Mouse (Mus musculus): ENCODE results near the gene Ccdc91. TPM values are rescaled to one million over a fixed set of nuclear protein-coding genes. Genes with fewer than 3 reads are reported as not detected.

Ccdc91 gene
- total RNA-seq, 2 experiments from 2014 or later, result 37.6 to 38.8 TPM

GRCm38 (mm10) chr6:147575183-147575784 lies 99.7 kb downstream of the Ccdc91 start:
- no peak for TF ChIP-seq CTCF (IDR thresholded peaks at IDR 0.05)
- intact Hi-C loops (cut with DNase I), result no loop called here
- H3K4me3 ChIP-seq, result no peak overlapping the region

GRCm38 (mm10) chr6:147587675-147588074 lies 112.0 kb downstream of the Ccdc91 start:
- no peak overlapping the region for H3K4me3 ChIP-seq
- DNase-seq (ENCODE audit: extremely low spot score in 1 of 2, low spot score in 2 of 2), result no peak
- no peak overlapping the region for H3K27ac ChIP-seq
- intact Hi-C loops (cut with DNase I), result no loop called here
- TF ChIP-seq CTCF (IDR thresholded peaks at IDR 0.05), result no peak

More at GRCm38 (mm10) chr6:147575183-147575784, 99.7 kb downstream of the Ccdc91 start:
- no peak overlapping the region for H3K27ac ChIP-seq
- DNase-seq (ENCODE audit: extremely low spot score in 1 of 2, low spot score in 2 of 2), result no peak

DNA sequence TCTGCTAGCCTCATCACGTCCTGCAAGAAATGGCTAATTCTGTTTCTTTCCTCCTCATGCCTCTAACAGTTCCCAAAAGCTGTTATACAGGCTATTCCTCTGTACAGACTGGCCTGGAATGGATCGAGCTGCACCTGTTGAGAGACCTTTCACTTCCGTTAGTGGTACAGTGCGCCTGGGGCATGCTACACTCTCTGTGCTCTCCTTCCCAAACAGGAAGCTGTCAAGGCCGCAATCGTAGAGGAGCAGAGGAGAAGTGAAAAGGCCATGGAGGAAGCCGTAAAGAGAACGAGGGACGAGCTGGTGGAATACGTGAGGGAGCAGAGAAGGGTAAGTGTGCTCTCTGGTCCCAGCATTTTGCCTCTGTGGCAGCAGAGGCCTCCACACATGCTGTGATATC lies 131.0 kb downstream of the Ccdc91 start:
- TF ChIP-seq CTCF (IDR thresholded peaks at IDR 0.05), result no peak
- H3K27ac ChIP-seq, result no peak overlapping the region
- no peak for DNase-seq (ENCODE audit: extremely low spot score in 1 of 2, low spot score in 2 of 2)
- intact Hi-C loops (cut with DNase I), result no loop called here
- H3K4me3 ChIP-seq, result no peak overlapping the region

DNA sequence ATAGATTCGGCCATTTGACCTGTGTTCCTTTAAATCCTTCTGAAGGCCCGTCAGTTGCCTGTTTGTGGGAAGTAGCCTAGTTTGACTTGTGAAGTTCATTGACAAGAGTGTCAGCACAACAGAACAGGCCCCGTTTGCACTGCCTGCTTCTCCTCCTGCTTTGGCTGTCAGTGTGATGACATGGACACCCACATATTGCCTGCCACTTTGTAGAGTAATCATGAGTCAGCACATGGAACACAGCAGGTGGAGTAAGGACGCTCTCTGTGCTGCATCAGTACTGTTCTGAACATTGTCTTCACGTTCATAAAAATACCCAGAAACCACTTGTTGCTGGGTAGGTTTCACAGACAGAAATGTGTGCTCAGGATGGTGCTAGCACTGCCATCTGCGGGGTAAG lies 132.0 kb downstream of the Ccdc91 start:
- no peak overlapping the region for H3K4me3 ChIP-seq
- peak in 1 of 2 experiments; percentile 16 for DNase-seq (ENCODE audit: extremely low spot score in 1 of 2, low spot score in 2 of 2)
- no peak for TF ChIP-seq CTCF (IDR thresholded peaks at IDR 0.05)
- no peak overlapping the region for H3K27ac ChIP-seq
- intact Hi-C loops (cut with DNase I), result no loop called here

GRCm38 (mm10) chr6:147615306-147615705 lies 139.7 kb downstream of the Ccdc91 start:
- no peak for TF ChIP-seq CTCF (IDR thresholded peaks at IDR 0.05)
- H3K27ac ChIP-seq, result no peak overlapping the region
- intact Hi-C loops (cut with DNase I), result no loop called here
- no peak for DNase-seq (ENCODE audit: extremely low spot score in 1 of 2, low spot score in 2 of 2)
- H3K4me3 ChIP-seq, result no peak overlapping the region

DNA sequence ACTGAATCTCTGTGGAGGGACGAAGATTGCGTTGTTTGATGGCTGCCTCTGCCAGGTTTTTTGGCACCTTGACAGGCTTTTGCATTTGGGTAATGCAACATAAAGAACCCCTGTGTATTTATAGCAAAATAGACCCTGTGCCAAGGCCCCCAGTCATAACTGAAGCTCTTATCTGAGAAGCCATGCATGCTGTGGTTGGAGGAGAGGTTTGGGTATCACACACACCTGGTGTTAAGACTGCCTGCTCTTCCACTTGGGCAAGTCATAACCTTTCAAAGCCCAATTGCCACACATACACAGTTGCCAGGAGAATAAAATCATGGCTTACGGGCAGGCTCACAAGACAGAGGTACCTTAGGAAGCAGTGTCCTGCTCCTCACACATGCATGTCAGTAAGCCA lies 147.5 kb downstream of the Ccdc91 start:
- Histone ChIP-seq H3K27ac (no peak overlapping the region), H3K4me3 (no peak overlapping the region)
- DNase-seq (ENCODE audit: extremely low spot score in 1 of 2, low spot score in 2 of 2), result no peak
- intact Hi-C loops (cut with DNase I), result no loop called here
- TF ChIP-seq CTCF (IDR thresholded peaks at IDR 0.05), result no peak

DNA sequence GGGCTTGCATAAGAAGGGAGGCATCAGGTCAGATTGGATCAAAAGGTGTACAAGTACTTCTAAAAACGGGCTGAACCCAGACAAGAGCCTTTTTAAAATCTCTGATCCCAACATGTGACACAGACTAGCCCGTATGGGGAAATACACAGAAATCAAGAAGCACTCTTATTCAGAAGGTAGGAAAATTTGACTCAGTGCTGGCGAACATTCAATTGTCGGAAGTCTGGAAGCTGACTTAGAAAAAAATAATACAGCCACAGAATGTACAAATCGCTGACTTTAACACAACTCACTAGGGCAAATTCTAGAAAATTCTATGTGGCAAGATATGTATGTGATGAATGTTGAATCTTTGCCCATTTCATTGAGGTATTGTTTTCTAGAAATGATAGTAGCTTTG lies 160.8 kb downstream of the Ccdc91 start:
- H3K27ac ChIP-seq, result no peak overlapping the region
- H3K4me3 ChIP-seq, result no peak overlapping the region
- no peak for DNase-seq (ENCODE audit: extremely low spot score in 1 of 2, low spot score in 2 of 2)
- TF ChIP-seq CTCF (IDR thresholded peaks at IDR 0.05), result no peak
- intact Hi-C loops (cut with DNase I), result no loop called here

DNA sequence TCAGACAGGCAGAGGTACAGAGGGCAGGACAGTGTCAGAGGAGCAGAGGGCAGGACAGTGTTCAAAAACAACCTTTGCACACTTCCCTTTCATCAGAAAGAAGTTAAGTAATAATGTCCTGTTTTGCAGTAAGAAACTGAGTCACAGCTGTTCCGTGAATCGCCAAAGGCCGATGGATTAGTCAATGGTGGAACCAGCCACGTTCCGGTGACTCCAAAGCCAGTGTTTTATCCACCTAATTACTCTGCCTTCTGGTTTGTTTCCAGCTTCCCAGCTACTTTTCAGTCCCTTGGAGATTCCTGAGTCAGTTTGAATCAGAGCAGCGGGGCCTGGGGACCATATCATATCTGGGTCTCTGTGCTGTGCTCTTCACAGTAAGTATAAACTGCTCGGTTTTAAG lies 168.2 kb downstream of the Ccdc91 start:
- no peak for TF ChIP-seq CTCF (IDR thresholded peaks at IDR 0.05)
- no peak for DNase-seq (ENCODE audit: extremely low spot score in 1 of 2, low spot score in 2 of 2)
- Histone ChIP-seq H3K27ac (no peak overlapping the region), H3K4me3 (no peak overlapping the region)
- intact Hi-C loops (cut with DNase I), result no loop called here

DNA sequence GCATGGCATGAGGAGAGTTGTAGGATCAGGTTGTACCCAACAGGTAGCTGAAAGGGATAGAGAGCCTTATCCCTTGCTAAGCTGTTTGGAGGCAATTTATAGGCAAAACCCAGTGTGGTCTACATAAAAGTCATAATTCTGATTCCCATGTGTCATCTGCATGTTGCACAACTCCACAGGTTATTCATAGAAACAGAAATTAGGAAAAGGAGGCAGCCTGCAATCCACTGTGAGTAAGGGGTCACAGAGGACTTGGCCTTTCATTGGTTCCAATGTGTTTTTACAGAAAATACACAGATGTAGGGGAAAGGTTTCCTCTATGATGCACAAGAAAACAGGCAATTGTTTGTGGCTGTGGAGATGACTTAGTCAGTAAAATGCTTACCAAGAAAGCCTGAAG lies 168.8 kb downstream of the Ccdc91 start:
- no peak for TF ChIP-seq CTCF (IDR thresholded peaks at IDR 0.05)
- intact Hi-C loops (cut with DNase I), result no loop called here
- DNase-seq (ENCODE audit: extremely low spot score in 1 of 2, low spot score in 2 of 2), result no peak
- no peak overlapping the region for H3K4me3 ChIP-seq
- no peak overlapping the region for H3K27ac ChIP-seq

GRCm38 (mm10) chr6:147646401-147646968 lies 170.9 kb downstream of the Ccdc91 start:
- no peak for DNase-seq (ENCODE audit: extremely low spot score in 1 of 2, low spot score in 2 of 2)
- TF ChIP-seq CTCF (IDR thresholded peaks at IDR 0.05), result no peak
- intact Hi-C loops (cut with DNase I), result no loop called here

GRCm38 (mm10) chr6:147658025-147658424 lies 182.4 kb downstream of the Ccdc91 start:
- no peak for TF ChIP-seq CTCF (IDR thresholded peaks at IDR 0.05)
- Histone ChIP-seq H3K27ac (no peak overlapping the region), H3K4me3 (no peak overlapping the region)
- intact Hi-C loops (cut with DNase I), result no loop called here
- no peak for DNase-seq (ENCODE audit: extremely low spot score in 1 of 2, low spot score in 2 of 2)

More at GRCm38 (mm10) chr6:147646401-147646968, 170.9 kb downstream of the Ccdc91 start:
- no peak overlapping the region for H3K4me3 ChIP-seq
- H3K27ac ChIP-seq, result no peak overlapping the region

GRCm38 (mm10) chr6:147660718-147661117 lies 185.1 kb downstream of the Ccdc91 start:
- no peak for DNase-seq (ENCODE audit: extremely low spot score in 1 of 2, low spot score in 2 of 2)
- TF ChIP-seq CTCF (IDR thresholded peaks at IDR 0.05), result no peak
- Histone ChIP-seq H3K27ac (no peak overlapping the region), H3K4me3 (no peak overlapping the region)
- intact Hi-C loops (cut with DNase I), result loop anchor here (10.0 kb wide), 1 partner anchor 294 kb away; no protein-coding TSS in a partner anchor

DNA sequence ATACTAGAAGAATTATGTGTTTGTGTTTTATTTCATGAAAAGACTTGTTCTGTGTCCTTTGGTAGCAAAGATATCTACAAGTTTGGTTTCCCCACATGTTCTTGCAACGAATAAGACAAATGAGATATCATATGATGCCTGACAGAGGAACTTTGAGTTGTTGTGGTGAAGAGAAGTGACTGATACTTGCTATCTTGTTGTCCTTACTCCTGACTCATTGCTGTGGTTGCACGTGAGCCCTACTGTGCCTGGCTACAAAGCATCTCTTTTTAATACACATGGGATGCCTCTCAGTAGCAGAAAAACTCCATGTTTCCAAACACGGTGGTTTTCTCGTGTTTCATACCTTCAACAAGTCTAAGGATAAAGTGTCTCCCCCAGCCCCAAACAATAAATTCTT lies 186.2 kb downstream of the Ccdc91 start:
- no peak for DNase-seq (ENCODE audit: extremely low spot score in 1 of 2, low spot score in 2 of 2)
- Histone ChIP-seq H3K27ac (no peak overlapping the region), H3K4me3 (no peak overlapping the region)
- intact Hi-C loops (cut with DNase I), result loop anchor here (10.0 kb wide), 1 partner anchor 293 kb away; no protein-coding TSS in a partner anchor
- no peak for TF ChIP-seq CTCF (IDR thresholded peaks at IDR 0.05)
